Mouse (Mus musculus): ENCODE measurements around the gene Inpp4a.

The Inpp4a gene

GRCm38 (mm10) chr1:37322690-37323089, 23.0 kb downstream of the Inpp4a start:
- DNase-seq (ENCODE audit: low spot score): no peak

- no peak for DNase-seq (ENCODE audit: low spot score)
These were observed 23.5 kb downstream of the Inpp4a start for GRCm38 (mm10) chr1:37323208-37323607.

GRCm38 (mm10) chr1:37324569-37324968, 24.9 kb downstream of the Inpp4a start:
- no peak for DNase-seq (ENCODE audit: low spot score)

- DNase-seq (ENCODE audit: low spot score): no peak
These were observed 27.6 kb downstream of the Inpp4a start for GRCm38 (mm10) chr1:37327311-37327710.

GRCm38 (mm10) chr1:37329132-37329531, 29.5 kb downstream of the Inpp4a start:
- DNase-seq (ENCODE audit: low spot score): no peak

GRCm38 (mm10) chr1:37329831-37330230, 30.2 kb downstream of the Inpp4a start:
- no peak for DNase-seq (ENCODE audit: low spot score)

- no peak for DNase-seq (ENCODE audit: low spot score)
These were observed 33.1 kb downstream of the Inpp4a start for GRCm38 (mm10) chr1:37332756-37333155.

GRCm38 (mm10) chr1:37333741-37334440, 34.2 kb downstream of the Inpp4a start:
- DNase-seq (ENCODE audit: low spot score): no peak

GRCm38 (mm10) chr1:37336022-37336421, 36.4 kb downstream of the Inpp4a start:
- DNase-seq (ENCODE audit: low spot score): no peak

GRCm38 (mm10) chr1:37336794-37337193, 37.1 kb downstream of the Inpp4a start:
- no peak for DNase-seq (ENCODE audit: low spot score)

- DNase-seq (ENCODE audit: low spot score): no peak
These were observed 37.6 kb downstream of the Inpp4a start for GRCm38 (mm10) chr1:37337273-37337672.

- no peak for DNase-seq (ENCODE audit: low spot score)
These were observed 39.5 kb downstream of the Inpp4a start for GRCm38 (mm10) chr1:37339144-37339543.

GRCm38 (mm10) chr1:37341347-37341746, 41.7 kb downstream of the Inpp4a start:
- no peak for DNase-seq (ENCODE audit: low spot score)

- no peak for DNase-seq (ENCODE audit: low spot score)
These were observed 42.2 kb downstream of the Inpp4a start for GRCm38 (mm10) chr1:37341914-37342313.

GRCm38 (mm10) chr1:37342524-37342923, 42.9 kb downstream of the Inpp4a start:
- no peak for DNase-seq (ENCODE audit: low spot score)

GRCm38 (mm10) chr1:37343265-37343664, 43.6 kb downstream of the Inpp4a start:
- DNase-seq (ENCODE audit: low spot score): no peak

- DNase-seq (ENCODE audit: low spot score): no peak
These were observed 44.7 kb downstream of the Inpp4a start for GRCm38 (mm10) chr1:37344223-37344916.

- peak; percentile 11 for DNase-seq (ENCODE audit: low spot score)
These were observed 47.9 kb downstream of the Inpp4a start for GRCm38 (mm10) chr1:37347361-37348080.

- DNase-seq (ENCODE audit: low spot score): no peak
These were observed 51.4 kb downstream of the Inpp4a start for GRCm38 (mm10) chr1:37350886-37351651.

GRCm38 (mm10) chr1:37351961-37352360, 52.3 kb downstream of the Inpp4a start:
- DNase-seq (ENCODE audit: low spot score): no peak

GRCm38 (mm10) chr1:37353456-37353855, 53.8 kb downstream of the Inpp4a start:
- no peak for DNase-seq (ENCODE audit: low spot score)

GRCm38 (mm10) chr1:37355492-37355891, 55.8 kb downstream of the Inpp4a start:
- no peak for DNase-seq (ENCODE audit: low spot score)

Measured in ovary, postnatal 14 days (tissue).